Mouse (Mus musculus) liver, embryonic 14.5 days (tissue): ENCODE measurements around the gene Hcfc2.

Experiments
- CTCF ChIP-seq: IDR thresholded peaks from 2 replicates; pipeline ENCODE4 v1.5.1; 2016; ENCODE audit warnings: antibody characterized with exemption, low read depth, control low read depth
- EP300 ChIP-seq: IDR thresholded peaks from 2 replicates; pipeline ENCODE4 v1.6.1; 2016; ENCODE audit warnings: antibody characterized with exemption, low read depth

- TF ChIP-seq CTCF: no peak
- no peak for TF ChIP-seq EP300
Measured at GRCm38 (mm10) chr10:82758878-82759277, 62.9 kb downstream of the Hcfc2 start.
